ENCODE assay signal across 12 mouse cellular contexts in genomic region chr2:149625626-149626025, GRCm38 (mm10).
DNase-seq lines count a peak whose midpoint lies in the region; ATAC-seq and TF ChIP-seq lines count a peak whose summit lies in the region.
"Had no signal": no experiment of that assay in that cellular context is flagged by ENCODE, and none has a peak within 500 bp of the region (broad histone marks: within the 10 kb centered on the region; RNA-seq: fewer than 3 reads in every experiment).

No protein-coding gene starts in this region.

- H3K27me3 ChIP-seq in lung, postnatal 0 days (replicated peaks; ENCODE audit: insufficient read depth, low read length) = no peaks in the 10 kb centered on the region
- H3K27me3 ChIP-seq: liver, embryonic 13.5 days had no signal

- H3K9ac ChIP-seq in lung, postnatal 0 days (replicated peaks; ENCODE audit: low read depth) = no peak overlapping the region
- H3K9ac ChIP-seq: liver, embryonic 13.5 days had no signal

- no peaks in the 10 kb centered on the region for H3K36me3 ChIP-seq in lung, postnatal 0 days (ENCODE audit: insufficient read depth, low read length)
- H3K36me3 ChIP-seq: liver, embryonic 13.5 days had no signal

- H3K4me2 ChIP-seq in lung, postnatal 0 days (replicated peaks; ENCODE audit: low read depth, low read length) = no peak overlapping the region
- H3K4me2 ChIP-seq: liver, embryonic 13.5 days had no signal

- 42% methylated on average over 1 of the region's 1 CpGs for WGBS in lung, postnatal 0 days

- no peaks in the 10 kb centered on the region for H3K4me1 ChIP-seq in lung, postnatal 0 days (ENCODE audit: insufficient read depth, low read depth, low read length)
- H3K4me1 ChIP-seq: liver, embryonic 13.5 days had no signal

- TF ChIP-seq CTCF in gastrocnemius, adult 2 months (IDR thresholded peaks at IDR 0.05) = no peak
- TF ChIP-seq CTCF in lung, postnatal 0 days (IDR thresholded peaks at IDR 0.05) = no peak

- no peak overlapping the region for H3K27ac ChIP-seq in gastrocnemius, adult 2 months
- H3K27ac ChIP-seq in lung, postnatal 0 days (ENCODE audit: low read length) = no peak overlapping the region
- H3K27ac ChIP-seq: kidney, postnatal 0 days; liver, embryonic 13.5 days had no signal

- intact Hi-C loops in gastrocnemius, adult 2 months (cut with DNase I) = no loop called here

- no peaks in the 10 kb centered on the region for H3K9me3 ChIP-seq in lung, postnatal 0 days (ENCODE audit: low read length)

- ATAC-seq in lung, postnatal 0 days = no peak
- ATAC-seq: CD4-positive, CD25-positive, alpha-beta regulatory T cell, adult 4 months had no signal

- peak; percentile 35 for DNase-seq in gastrocnemius, adult 2 months
- DNase-seq in gastrocnemius, postnatal 10 days = no peak
- peak; percentile 6 for DNase-seq in lung, postnatal 10 days
- no peak for DNase-seq in lung, postnatal 0 days (ENCODE audit: low spot score)
- DNase-seq in adrenal gland, postnatal 36 days = peak; percentile 43 to 62
- peak; percentile 3 to 9 for DNase-seq in kidney, postnatal 36 days
- no peak for DNase-seq in gastrocnemius, adult 8-10 months (ENCODE audit: low spot score in 2 of 2)
- no peak for DNase-seq in liver
- DNase-seq: liver, embryonic 13.5 days had no signal

- no peak overlapping the region for H3K4me3 ChIP-seq in gastrocnemius, adult 2 months
- H3K4me3 ChIP-seq in lung, postnatal 0 days (ENCODE audit: low read depth, low read length) = no peak overlapping the region
- H3K4me3 ChIP-seq: liver, embryonic 13.5 days; myocyte had no signal

- no peak for TF ChIP-seq EP300 in lung, postnatal 0 days (IDR thresholded peaks at IDR 0.05)

Comparison
In these comparisons a context has a peak if more than half of its experiments do, and no peak if none do; other contexts are left out.
1. DNase-seq: peak in gastrocnemius, adult 2 months (single experiment), lung, postnatal 10 days (single experiment), adrenal gland, postnatal 36 days (2 of 2) and kidney, postnatal 36 days (2 of 2); none in gastrocnemius, postnatal 10 days (single experiment), lung, postnatal 0 days (single experiment), gastrocnemius, adult 8-10 months (0 of 2) and liver (single experiment).